Mouse (Mus musculus): ENCODE data around the gene 4930544D05Rik.

Gene 4930544D05Rik

DNA sequence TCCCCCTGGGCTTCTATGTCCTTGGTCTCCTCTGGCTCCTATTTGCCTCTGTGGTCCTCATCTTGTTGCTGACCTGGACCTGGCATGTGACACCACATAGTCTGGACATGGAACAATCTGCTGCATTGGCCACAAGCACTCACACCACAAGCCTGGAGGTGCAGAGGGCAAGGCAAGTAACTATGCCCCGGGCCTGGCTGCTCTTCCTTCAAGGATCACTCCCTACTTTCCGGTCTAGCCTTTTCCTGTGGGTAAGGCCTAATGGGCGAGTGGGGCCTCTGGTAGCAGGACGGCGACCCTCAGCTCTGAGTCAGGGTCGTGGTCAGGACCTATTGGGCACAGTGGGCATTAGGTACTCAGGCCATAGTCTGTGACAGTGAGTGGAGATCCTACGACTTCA lies 25.6 kb downstream of the 4930544D05Rik start:
- in situ Hi-C loops (cut with MboI), result no loop called here

DNA sequence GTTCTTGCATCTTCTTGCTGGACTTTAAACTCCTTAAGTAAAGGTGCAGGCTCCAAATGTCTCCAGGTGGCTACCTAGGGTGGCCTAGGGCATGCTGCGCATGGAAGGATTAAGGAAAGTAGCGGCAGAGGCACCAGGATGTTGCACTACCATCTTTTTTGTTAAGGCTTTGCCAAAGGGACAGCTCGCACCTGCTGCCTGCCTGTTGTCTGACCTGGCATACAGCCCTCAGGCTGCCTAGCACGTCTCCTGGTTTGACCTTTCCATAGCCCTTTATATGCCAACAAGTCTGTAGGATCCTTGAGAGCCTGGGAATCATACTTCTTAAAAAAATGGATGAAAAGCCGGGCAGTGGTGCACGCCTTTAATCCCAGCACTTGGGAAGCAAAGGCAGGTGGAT lies 27.4 kb downstream of the 4930544D05Rik start:
- in situ Hi-C loops (cut with MboI), result no loop called here

DNA sequence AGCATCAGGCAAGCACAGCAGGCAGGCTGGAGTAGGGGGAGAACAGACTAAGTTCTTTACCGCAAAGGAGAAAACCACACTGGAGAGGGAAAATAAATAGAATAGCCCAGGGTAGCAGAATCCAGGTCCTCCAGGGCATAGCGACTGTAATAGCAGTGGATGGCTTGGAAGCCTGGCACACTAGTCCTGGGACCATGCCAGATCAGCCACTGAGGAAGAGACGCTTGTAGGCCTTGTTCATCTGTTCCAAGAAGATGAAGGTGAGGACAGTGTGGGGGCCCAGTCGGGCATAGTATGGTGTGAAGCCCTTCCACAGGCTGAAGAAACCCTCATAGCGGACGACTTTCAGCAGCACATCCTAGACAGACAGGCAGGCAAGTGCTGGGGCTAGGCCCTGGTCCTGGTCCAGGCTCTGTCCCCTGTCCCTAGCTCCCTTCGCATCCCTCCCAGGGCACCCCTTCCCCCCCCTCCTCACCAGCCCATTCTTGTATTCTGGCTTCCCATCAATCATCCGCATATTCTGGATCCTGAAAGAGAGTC lies 29.0 kb downstream of the 4930544D05Rik start:
- in situ Hi-C loops (cut with MboI), result no loop called here

DNA sequence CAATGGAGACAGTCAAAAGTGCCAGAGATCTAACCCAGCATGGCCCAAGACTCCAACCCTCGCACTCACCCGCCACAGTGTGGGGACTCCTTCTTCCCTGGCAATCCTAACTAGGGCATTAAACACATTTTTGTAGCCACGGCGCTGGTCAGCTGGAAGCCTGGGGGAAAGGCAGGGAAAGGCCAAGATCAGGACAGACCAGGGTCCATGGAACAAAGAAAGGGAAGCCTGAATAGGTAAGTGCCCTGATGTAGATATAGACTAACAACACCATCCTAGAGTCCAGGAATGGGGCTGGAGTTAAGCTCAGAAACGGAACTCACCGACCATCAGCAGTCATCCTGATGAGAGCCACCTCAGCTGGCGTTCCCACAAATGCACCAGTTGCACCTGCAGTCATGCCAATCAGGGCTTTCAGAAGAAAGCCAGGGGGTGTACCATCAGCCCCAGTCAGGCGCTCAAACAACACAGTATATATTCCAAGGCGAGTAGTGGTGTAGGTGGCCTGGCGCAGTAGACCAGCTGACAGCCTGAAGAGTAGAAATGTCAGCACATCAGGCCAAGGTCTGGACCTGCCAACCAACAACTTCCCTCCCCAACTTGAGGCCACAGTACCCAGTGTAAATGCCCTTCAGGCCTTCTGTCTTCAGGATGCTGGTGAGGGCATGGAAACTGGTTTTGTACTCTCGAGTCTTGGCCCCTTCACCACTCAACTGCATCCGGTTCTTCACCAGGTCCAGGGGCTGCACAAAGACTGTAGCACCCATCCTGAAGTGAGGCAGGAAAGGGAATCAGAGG lies 30.0 kb downstream of the 4930544D05Rik start:
- in situ Hi-C loops (cut with MboI), result no loop called here

DNA sequence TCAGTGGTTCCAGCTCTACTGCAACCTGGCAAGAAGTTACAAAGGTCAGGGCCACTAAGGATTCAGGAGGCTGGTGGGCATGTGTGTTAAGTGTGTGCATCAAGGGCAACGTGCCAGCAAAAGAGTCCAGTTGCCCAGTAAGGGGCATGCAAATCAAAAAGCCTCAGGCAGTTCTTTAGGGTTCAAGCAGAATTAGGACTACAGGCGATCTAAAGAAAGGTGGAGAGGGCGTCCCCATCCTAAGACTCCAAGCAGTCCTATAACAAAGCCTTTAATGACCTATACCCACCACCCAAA lies 30.6 kb downstream of the 4930544D05Rik start:
- in situ Hi-C loops (cut with MboI), result no loop called here

DNA sequence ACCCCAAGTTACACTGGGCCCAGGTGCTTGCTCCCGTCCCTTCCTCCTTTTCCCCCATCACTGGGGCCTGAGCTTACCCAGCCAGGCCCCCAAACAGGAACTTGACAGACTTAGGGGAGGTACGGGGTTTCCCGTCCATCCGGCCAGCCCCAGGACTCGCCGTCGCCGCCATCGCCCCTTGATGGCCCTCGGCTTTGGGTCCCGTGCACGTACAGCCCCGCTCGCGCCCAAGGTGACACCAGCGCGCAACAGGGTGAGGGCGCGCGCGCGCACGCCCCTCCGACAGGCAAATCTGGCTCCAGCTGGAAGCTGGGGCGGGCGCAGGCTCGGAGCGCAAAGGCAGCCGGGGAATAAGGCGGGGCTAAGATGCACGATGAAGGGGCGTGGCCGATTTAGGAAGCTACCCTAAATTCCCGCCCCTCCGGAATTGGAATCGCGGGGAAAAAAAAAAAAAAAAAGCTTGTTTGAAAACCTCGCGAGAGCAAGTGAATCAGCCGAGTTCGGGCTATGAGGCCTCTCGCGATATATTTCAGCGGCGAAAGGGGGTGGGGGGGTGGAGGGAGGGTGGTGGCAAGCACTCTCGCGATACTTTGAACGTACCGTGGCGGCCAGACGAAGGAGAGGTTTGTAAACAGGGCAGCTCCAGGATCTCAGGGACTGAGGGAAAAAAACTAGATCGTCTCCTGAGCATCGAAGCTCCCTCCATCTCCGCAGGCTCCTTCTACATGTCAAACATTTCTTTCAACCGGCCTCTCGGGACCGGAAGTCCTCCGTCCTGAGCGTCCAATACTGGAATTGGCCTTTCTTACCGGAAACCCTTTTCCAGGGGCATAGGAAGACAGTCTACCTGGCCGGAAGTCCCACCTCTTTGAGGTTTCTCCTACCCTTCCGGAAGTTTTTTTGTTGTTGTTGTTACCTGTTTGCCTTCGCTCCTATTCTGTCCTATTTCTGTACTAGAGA lies 31.3 kb downstream of the 4930544D05Rik start, which contains the start of the genes Rnf167 and Slc25a11:
TSS of gene Rnf167 (plus strand) at position 545 of the 960 bp plus-strand sequence.
TSS of gene Slc25a11 (minus strand) at position 789 of the 960 bp plus-strand sequence.
- in situ Hi-C loops (cut with MboI), result no loop called here

DNA sequence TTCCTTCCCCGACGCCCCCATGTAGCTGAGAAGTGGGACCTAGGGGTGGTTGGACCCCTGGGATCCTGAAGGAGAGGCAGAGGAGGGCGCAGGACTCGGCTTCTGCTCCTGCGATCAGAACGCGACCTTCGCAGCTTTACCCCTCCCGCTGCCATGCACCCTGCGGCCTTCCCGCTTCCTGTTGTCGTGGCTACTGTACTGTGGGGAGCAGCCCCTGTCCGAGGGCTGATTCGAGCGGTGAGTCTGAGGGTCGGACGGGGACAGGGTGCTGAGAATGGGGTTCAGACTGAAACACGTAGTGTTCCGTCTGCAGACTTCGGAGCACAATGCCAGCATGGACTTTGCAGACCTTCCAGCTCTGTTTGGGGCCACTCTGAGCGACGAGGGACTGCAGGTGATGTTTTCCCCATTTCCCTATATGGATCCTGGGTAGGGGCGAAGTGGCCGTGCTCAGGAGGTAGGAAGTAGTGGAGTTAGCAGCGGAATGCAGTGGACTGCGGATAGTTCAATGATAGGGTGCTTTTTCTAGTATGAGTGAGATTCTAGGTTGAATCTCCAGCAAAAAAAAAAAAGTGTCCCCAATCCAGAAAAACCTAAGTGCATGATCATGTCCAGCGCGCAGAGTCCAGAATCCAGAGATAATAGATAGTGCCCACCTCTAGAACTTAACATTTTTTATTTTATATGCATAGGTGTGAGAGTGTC lies 32.2 kb downstream of the 4930544D05Rik start:
- in situ Hi-C loops (cut with MboI), result no loop called here

DNA sequence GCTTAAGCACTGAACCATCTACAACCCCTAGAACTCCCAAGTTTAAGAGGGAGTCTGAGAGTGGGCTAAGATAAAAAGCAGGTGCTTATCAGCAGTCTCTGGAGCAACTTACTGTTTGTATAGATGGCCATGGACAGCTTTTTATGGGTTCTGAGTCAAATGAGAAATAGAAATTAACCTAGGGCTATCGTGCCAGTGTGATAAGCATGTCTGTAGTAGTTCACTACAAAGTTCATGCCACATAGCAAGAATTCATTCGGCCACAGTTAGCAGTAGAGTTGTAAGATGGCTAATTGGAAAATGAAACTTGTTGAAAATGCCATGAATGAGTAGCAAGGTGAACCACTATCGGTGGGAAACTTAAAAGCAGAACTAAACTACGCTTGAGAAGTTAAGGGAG lies 32.9 kb downstream of the 4930544D05Rik start:
- in situ Hi-C loops (cut with MboI), result no loop called here

DNA sequence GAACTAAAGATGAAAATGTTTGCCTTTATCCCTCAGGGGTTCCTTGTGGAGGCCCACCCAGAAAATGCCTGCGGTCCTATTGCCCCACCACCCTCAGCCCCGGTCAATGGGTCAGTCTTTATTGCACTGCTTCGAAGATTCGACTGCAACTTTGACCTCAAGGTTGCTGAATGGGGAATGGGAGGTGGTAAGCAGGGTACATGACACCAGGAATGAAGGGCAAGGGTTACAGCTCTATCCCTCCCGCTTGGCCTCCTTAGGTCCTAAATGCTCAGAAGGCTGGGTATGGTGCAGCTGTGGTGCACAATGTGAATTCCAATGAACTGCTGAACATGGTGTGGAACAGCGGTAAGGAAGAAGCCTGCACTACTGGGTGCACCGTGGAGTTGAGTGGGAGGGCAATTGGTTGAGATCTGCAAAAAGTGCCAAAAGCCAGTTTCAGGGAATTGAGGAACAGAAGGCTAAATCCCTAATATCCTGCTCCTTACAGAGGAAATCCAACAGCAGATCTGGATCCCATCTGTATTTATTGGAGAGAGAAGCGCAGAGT lies 33.6 kb downstream of the 4930544D05Rik start:
- in situ Hi-C loops (cut with MboI), result no loop called here

DNA sequence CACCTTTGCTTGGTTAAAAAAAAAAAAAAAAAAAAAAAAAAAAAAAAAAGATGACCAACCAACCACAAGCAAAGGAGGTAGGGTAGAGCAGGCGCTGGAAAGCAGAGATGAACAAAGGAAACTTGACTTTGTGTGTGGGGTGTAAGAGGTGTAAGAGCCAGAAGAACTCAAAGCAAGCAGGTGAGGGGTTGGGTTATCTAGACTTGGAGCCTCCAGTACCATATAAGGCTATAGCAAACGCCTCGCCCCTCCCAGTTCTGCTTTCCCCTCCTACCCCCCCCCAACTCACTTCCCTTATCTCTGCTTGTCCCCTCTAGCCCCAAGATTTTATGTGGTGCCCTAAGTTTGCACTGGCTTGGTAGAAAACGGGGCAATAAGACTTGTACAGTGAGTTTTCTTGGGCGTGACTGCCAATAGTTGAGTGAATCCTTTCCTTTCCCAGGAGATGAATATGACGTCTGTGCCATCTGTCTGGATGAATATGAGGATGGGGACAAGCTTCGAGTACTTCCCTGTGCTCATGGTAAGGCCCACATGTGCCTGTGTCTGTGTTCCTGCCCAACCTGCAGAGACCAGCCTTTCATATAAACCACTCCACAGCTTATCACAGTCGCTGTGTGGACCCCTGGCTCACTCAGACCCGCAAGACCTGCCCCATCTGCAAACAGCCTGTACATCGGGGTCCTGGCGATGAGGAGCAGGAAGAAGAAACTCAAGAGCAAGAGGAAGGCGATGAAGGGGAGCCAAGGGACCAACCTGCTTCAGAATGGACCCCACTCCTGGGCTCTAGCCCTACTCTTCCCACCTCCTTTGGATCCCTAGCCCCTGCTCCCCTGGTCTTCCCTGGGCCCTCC lies 34.9 kb downstream of the 4930544D05Rik start:
- in situ Hi-C loops (cut with MboI), result loop anchor here (25.0 kb wide), 1 partner anchor 638 kb away; the partner anchor contains the start of genes Acadvl, Dlg4 and Dvl2

DNA sequence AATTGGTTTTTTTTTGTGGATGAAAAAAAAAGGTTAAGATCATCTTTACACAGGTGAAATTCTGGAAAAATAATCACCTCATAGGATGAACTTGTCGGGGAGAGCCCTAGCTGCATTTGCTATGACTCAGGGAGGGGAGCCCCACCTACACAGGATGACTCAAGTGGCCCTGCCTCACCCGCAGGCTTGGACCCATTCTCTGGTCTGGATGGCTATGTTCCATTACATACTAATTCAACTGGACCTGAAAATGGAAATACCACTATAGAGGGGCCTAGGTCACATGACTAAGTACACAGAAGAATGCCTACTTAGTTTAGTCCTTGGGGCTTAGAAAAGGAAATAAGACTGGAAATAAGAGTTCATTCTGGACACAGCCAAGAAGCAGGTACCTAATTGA lies 35.7 kb downstream of the 4930544D05Rik start:
- in situ Hi-C loops (cut with MboI), result loop anchor here (25.0 kb wide), 1 partner anchor 639 kb away; the partner anchor contains the start of genes Acadvl, Dlg4 and Dvl2

DNA sequence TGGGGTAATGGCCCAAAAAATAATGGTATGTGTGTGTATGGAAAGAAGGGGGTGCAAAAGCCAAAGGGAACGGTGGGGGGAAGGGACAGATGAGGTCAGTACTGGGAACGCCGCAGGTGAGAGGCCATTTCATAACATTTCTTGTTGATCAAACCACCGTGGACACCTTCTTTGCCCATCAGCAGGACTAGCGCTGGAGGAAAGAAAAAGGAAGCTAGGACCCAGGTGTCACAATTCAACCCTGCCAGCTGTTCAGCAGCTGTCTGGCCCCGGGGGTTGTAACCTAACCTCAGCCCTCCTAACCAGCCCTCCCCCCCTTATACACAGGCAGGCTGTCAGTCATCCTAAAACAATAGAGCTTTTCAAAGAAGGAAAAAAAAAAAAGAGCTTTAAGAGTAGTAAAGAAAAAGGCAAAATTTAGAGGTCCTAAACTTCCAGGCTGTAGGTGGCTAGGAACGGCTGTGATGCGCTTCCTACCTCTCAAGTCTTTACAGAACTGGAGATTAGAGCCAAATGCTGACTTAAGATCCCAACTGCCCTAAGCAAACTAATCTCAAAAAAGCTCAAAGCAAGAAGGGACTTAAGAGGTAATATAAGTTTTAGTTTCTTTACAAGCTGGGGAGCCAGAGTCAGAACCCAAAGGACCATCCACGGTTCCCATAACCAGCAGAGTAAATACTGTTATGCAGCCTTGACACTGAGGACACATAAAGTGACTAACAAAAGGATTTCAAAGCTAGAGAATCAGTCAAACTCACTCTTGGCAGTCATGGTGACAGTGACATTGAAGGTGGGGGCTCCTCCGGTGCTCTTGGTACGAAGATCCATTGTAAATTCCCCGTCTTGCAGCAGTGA lies 36.6 kb downstream of the 4930544D05Rik start:
- in situ Hi-C loops (cut with MboI), result loop anchor here (25.0 kb wide), 1 partner anchor 640 kb away; the partner anchor contains the start of genes Acadvl, Dlg4 and Dvl2

DNA sequence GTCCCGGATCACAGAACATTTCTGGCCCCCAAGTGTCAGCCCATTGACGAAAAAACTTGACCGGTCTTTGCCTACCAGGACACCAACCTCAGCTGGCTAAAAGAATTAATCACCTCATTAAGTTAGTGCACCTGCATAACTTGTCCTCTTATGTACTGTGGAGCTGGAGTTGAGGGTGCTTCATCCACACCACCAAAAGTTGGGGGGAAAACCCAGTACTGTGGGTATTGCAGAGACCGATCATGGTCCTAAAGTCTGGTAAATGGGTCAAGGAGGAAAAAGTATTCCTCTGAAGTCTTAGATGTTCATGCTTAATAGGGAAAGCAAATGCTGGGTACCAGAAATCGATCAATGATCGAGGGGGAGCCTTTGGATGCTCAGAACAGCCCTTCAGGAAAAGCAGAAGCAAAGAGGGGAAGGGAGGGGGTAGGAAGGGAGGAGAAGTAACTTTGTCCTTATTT lies 37.3 kb downstream of the 4930544D05Rik start:
- in situ Hi-C loops (cut with MboI), result loop anchor here (25.0 kb wide), 1 partner anchor 641 kb away; the partner anchor contains the start of genes Acadvl, Dlg4 and Dvl2

DNA sequence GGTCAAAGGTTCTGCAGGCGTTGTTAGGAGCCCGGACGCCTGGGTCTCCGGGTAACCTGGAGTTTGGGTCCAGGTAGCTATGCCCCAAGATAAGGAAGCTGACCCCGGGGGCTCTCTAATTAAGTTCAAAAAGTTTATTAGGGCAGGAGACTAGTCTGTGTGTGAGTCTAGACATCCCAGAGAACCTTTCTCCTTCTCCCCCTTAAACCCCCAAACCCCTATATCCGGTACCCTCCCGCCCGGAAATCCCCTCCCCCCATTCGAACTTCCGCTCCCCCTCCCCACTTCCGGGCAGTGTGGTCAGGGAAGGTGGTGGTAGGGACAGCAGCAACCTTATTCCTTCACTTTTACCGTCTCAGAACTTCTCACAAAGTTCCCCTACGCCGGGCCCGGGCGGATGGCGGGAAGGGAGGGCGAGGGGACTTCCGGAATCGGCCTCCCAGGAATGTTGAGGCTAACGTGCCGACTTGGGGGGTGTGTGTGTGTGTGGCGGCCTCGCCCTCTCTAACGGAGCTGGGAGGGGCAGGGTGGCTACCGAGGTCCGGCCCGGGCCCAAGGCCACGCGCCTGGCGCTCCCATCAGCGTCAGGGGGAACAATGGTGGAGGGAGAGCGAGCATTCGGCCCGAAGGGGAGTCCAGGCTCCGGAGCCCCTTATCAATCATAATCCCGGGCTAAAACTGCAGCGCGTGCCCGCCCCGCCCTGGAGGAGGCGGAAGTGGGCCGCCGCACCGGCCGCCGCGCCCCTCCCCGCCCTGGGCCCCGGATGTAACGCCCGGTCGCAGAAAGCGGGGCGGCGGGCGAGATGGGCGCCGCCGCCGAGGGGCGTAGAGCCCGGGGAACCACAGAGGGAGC lies 37.9 kb downstream of the 4930544D05Rik start:
- in situ Hi-C loops (cut with MboI), result loop anchor here (25.0 kb wide), 1 partner anchor 641 kb away; the partner anchor contains the start of genes Acadvl, Dlg4 and Dvl2

DNA sequence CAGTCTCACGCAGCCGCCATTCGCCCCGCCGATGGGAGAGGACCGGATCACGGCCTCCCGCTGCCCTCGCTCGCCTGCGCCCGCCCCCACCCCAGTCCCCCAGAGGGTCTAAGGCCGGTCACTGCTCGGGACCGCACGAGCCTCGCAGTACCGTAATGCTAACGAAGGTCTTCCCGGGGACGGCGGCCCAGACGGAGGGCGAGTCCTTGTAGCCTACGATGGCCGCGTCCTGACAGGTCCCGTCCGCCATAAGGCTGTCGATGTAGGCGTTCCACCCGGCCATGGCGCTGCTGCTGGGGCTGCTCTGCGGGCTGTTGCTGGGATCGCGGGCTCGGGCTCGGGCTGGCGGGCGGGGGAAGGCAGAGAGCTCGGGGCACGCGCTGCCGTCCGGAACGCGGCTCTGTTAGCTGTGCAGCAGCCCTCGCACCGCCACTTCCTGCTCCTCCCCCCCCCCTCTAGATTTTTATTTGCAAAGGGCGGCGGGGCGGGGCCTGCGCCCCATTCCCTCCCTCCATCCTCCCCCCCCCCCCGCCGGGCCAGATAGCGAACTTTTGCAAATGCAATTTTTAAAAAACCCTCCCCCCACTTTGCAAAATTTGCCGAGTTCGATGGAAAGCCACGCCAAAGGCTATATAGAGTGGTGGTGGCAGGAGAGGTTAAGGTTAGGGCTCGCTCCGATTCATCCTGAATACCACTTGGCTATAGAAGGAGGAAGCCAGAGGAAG lies 38.7 kb downstream of the 4930544D05Rik start, which contains the start of gene Pfn1:
TSS of gene Pfn1 (minus strand) at position 447 of the 725 bp plus-strand sequence.
- in situ Hi-C loops (cut with MboI), result loop anchor here (25.0 kb wide), 1 partner anchor 642 kb away; the partner anchor contains the start of genes Acadvl, Dlg4 and Dvl2

DNA sequence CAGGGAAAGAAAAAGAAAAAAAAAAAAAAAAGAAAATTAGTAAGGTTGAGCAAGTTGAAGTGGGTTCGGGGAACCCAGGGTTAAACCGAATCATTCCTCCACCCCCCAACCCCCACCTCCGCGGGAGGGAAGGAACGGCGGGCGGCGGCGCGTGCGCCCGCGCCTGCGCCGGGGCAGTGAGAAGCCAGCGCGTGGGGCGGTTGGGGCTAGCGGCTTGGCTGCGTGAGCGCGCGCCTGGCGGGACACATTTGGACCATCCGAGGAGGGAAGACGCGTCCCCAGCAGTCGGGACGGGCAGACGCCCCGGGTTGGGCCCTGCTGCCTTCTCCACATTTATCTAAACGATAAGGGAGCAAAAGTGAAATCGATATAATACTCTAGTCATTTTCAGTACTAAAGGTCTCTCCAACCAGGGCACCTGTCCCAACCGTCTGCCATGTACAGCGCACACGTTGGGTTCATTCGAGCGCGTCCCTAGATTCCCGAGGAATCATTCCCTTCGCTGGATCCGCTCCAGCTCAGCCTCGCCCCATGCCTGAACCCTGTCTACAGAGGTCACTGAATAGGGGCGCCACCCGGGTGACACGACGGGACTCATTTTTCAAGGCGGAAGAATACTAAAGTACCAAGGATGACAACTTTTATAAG lies 39.4 kb downstream of the 4930544D05Rik start:
- in situ Hi-C loops (cut with MboI), result loop anchor here (25.0 kb wide), 1 partner anchor 643 kb away; the partner anchor contains the start of genes Acadvl, Dlg4 and Dvl2

Measured in mature B cell (primary cell).